Comparison of ENCODE assay signal across 8 mouse cellular contexts in the genomic region with DNA sequence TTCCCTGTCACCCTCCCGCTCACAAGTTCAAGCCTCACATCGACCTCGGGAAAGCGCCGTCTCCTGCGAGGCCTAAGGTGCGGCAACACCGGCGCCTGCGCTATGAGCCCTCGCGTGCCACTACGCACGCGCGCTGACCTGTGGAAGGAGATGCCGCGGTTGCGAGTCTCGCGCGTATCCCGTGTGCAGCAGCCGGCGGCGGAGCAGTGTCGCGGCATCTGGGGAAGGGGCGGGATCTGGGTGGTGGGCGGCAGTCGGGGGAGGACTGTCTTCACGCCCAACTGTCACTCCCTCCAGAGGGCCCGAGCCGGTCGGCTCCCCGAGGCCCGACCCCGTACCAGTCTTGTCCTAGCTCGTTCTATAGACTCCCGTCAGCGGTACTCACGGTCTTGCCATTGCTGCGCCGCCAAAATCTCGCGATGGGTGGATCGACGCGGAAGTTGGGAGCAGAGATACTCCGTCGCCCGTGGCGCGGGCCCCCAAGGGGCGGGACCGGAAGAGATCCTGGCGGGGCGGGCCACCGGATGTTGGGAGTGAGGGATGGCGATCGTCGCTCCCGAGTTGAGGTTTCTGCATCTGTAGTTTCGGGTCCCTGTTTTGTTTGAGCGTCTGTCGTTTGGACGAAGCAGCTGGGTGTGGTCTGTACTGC. TPM values are rescaled to one million over a fixed set of nuclear protein-coding genes. Genes with fewer than 3 reads are reported as not detected.
DNase-seq lines count a peak whose midpoint lies in the region; ATAC-seq and TF ChIP-seq lines count a peak whose summit lies in the region.

A gene (minus strand): TSS at position 497 of the 649 bp plus-strand sequence.

- H3K9me3 ChIP-seq in hindbrain, embryonic 10.5 days, result no peaks in the 10 kb centered on the region
- no peaks in the 10 kb centered on the region for H3K9me3 ChIP-seq in lung, postnatal 0 days (ENCODE audit: low read length)

- peak within 1 kb of the TSS; percentile 77 for H3K9ac ChIP-seq in lung, postnatal 0 days (replicated peaks; ENCODE audit: low read depth)

- H3K27me3 ChIP-seq in hindbrain, embryonic 10.5 days (ENCODE audit: insufficient read depth, poor library complexity, severe bottlenecking), result no peaks in the 10 kb centered on the region
- no peaks in the 10 kb centered on the region for H3K27me3 ChIP-seq in lung, postnatal 0 days (replicated peaks; ENCODE audit: insufficient read depth, low read length)

- peak within 1 kb of the TSS; percentile 92 for H3K27ac ChIP-seq in hindbrain, embryonic 10.5 days
- peak within 1 kb of the TSS; percentile 98 for H3K27ac ChIP-seq in lung, postnatal 0 days (ENCODE audit: low read length)

- peak within 1 kb of the TSS; percentile 88 for H3K4me2 ChIP-seq in lung, postnatal 0 days (replicated peaks; ENCODE audit: low read depth, low read length)

- under 1% methylated on average over 67 of the region's 67 CpGs for WGBS in hindbrain, embryonic 10.5 days
- WGBS in lung, postnatal 0 days, result 0% methylated on average over 61 of the region's 67 CpGs

- H3K36me3 ChIP-seq in hindbrain, embryonic 10.5 days, result peaks cover 34% of the 10 kb centered on the region
- peaks cover 26% of the 10 kb centered on the region for H3K36me3 ChIP-seq in lung, postnatal 0 days (ENCODE audit: insufficient read depth, low read length)

- peak; percentile 78; the same call in 1 of the 2 replicates for TF ChIP-seq EP300 in lung, postnatal 0 days (IDR thresholded peaks at IDR 0.05)

- 0 out of 2 replicates have a peak, but pooled peaks have one; percentile 1 for TF ChIP-seq CTCF in lung, postnatal 0 days (IDR thresholded peaks at IDR 0.05)

- ATAC-seq in frontal cortex, adult (ENCODE audit: low TSS enrichment), result peak; percentile 90
- ATAC-seq in lung, postnatal 0 days, result peak; percentile 98

- DNase-seq in MEL-GATA-1-ER (ENCODE audit: extremely low read depth, low read depth), result peak; percentile 87
- DNase-seq in cerebellum, adult 8-10 months, result peak; percentile 94
- peak; percentile 98 for DNase-seq in hindbrain, embryonic 10.5 days (ENCODE audit: low spot score)
- peak; percentile 96 for DNase-seq in layer of hippocampus, adult 9-11 months
- peak; percentile 98 for DNase-seq in lung, postnatal 0 days (ENCODE audit: low spot score)
- peak; percentile 93 for DNase-seq in ovary, postnatal 14 days (ENCODE audit: low spot score)
- peak; percentile 98 for DNase-seq in thymus, postnatal 14 days

- H3K4me3 ChIP-seq in hindbrain, embryonic 10.5 days, result peak within 1 kb of the TSS; percentile 78
- peak within 1 kb of the TSS; percentile 66 for H3K4me3 ChIP-seq in lung, postnatal 0 days (ENCODE audit: low read depth, low read length)

- peaks cover 30% of the 10 kb centered on the region for H3K4me1 ChIP-seq in hindbrain, embryonic 10.5 days (replicated peaks)
- peaks cover 10% of the 10 kb centered on the region; the same call in 1 of the 2 replicates for H3K4me1 ChIP-seq in lung, postnatal 0 days (ENCODE audit: insufficient read depth, low read depth, low read length)

RNA-seq across cellular contexts. Expression of the gene that starts here (rescaled TPM):
- 49.6 and 59.1 TPM in 2 replicates for polyA plus RNA-seq in hindbrain, embryonic 10.5 days (2016; fragmentation: Nextera tagmentation; extraction: Ambion mirVana)
- 49.5 and 53.4 TPM in 2 replicates for polyA plus RNA-seq in lung, postnatal 0 days (2015; fragmentation: Nextera tagmentation; extraction: Ambion mirVana)

Comparison
In these comparisons a context has a peak if more than half of its experiments do, and no peak if none do; other contexts are left out.
1. Peak in every context shown above with its lines: DNase-seq, ATAC-seq, H3K4me3 ChIP-seq and H3K27ac ChIP-seq.